Mouse (Mus musculus) CH12F3 (cell line): ENCODE measurements around the gene Slc35c2.

Experiments
- in situ Hi-C: fragments of 300-500 bp; cut with MboI; formaldehyde crosslinking; loops from 2 replicates; pipeline ENCODE4 v1.14.3; 2020; ENCODE audit warnings: low sequenced_read_pairs

The Slc35c2 gene

DNA sequence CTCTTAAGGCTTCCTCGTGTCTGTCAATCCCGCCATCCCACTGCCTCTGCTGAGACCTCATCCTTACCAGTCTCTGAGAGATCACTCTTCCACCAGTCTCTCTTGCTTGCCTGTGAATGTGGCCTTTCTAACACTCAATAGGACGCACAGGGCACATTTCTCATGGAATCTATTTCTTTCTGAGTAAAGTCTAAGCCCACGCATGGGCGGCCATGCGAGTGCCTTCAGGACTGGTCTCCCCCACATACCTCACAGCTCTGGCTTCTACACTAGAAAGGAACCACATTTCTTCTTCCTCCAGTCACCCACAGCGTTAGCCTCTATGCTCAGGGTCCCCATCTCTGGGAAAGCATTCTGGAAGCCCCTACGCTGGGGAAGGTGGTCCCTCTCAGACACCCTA is 26.5 kb upstream of the Slc35c2 start:
- in situ Hi-C loops: no loop called here

DNA sequence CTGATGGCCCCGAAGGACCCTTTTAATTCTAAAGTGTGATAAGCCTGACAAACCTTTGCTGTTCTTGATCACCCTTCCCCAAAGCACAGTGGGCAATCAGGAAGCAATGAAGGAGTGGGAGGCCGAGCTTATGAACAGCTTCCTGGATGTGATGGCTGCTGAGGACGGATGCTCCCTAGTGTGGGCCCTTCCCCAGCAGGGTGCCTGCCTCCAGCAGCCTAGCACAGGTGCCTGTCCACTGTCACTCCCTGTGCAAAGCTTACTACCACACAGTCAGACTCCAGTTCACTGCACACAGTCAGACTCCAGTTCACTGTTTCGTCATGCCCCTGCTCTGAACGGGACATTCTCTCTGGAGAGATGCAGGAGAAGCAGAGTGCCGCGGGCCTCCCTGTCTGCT is 24.7 kb upstream of the Slc35c2 start:
- in situ Hi-C loops: no loop called here

DNA sequence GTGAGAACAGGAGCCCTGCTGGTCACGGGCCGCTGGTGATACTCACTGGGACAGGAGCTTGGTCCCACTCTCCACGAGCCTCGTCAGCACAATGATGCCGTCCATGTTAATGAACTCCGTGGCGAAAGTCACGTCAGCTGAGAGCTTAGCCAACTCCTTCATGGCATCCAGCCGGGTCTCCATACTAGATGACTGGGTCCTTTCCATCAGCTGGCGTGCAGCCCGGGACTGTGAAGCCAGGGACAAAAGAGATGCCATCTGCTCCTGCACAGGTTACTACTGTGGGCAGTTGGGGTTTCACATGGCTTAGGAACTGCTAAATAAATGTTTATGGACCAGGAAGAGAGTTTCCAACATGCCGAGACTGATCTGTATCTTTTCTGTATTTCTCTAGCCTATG is 23.9 kb upstream of the Slc35c2 start:
- in situ Hi-C loops: no loop called here

DNA sequence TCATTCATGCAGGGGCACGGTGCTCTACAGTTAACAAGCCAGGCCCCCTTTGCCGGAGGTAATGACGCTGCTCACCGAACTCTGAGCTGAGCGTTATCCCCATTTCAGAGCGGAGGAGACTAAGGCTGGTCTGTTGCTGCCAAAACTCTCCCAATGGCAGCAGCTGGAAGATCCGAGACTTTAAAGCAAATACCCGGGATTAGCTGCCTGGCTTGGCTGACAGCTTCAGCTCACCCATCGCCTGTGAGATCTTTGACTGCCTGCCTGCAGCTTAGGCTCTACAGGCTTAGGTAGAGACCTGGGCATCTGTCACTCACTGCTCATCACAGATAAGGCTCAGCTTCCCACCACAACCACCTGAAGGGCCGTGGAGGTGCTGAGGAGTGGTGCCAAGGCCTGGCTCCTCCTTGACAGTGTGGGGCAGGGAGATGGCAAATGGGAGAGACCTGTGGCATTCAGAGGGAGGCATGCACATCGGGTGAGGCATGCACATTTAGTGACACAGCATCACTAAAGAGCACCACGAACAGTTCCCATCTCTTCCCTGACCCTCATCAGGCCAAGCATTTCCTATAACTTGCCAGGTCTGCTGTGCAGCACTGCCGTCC is 23.3 kb upstream of the Slc35c2 start:
- in situ Hi-C loops: no loop called here

DNA sequence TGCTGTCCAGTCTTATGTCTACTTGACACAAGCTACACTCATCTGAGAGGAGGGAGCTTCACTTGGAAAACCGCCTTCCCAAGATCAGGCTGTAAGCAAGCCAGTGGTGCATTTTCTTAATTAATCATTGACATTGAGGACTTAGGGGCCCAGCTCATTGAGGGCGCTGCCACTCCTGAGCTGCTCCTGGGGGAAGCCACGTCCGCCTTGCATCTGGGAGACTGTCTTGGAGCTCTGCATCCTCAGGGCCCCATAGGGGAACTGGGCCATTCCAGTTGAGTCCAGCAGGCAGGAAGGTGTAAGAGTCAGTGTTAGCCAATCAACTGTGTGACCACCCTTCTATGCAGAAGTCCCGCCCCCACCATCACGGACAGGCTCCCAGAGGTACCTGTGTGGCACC is 20.1 kb upstream of the Slc35c2 start:
- in situ Hi-C loops: no loop called here

DNA sequence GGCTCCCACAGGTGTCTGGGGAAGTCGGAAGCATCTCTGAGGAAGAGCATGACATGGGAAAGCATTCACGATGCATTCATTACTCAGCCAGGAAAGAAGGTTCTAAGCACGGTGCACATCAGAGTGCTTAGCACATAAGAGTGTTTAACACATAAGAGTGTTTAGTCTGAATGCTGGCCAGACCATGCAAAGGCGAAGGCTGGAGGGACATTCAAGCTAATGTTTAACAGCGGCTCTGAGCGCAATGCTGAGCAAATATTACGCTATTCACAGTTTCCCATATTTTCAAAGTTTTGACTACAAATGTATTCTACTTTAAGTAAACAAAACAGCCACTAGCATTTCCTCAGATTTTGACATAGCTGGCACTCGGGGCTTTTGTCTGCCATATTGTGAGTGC is 17.8 kb upstream of the Slc35c2 start:
- in situ Hi-C loops: no loop called here

DNA sequence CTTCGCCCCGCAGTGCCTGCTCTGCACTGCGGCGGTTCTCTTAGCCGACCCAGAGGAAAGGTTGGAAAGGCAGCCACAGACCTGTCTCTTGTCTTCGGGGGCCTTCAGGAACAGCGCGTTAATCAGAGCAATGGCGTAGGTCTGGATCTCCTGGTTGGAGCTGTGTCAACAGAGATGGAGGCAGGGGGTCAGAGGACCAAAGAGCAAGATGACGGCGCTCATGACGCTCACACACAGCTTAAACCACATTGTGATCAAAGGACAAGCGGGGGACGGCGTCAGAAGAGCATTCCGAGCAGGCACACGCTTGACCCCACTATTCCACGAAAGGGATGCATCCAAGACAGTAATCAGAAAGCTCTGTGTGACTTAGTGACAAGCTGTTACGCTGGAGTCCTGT is 17.1 kb upstream of the Slc35c2 start:
- in situ Hi-C loops: no loop called here

DNA sequence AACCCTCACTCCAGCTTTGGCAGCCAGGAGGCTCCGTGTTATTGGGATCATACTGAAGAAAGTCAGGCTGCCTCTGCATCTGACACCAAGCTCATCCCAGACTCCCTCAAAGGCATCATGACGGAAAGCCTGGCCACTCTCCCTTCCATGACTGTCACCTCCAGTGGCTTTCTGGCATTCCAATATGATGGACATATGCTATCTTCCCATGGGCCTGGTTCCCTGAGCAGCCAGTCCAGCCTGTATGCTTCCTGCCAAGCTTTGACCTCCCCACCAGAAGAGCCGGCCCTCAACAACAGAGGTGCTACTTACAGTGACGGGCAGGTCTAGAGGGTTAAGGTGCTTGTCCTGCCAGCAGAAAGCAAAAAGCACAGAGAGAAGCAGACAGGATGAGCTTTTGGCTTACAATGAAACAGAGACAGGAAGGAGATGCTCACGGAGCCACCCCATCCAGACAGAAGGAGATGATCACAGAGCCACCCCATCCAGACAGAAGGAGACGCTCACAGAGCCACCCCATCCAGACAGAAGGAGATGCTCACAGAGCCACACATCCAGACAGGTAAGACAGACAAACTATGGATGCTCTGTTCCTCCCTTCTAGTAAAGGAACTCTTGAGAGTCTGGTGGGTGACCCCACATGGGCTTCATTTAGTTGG is 15.8 kb upstream of the Slc35c2 start:
- in situ Hi-C loops: no loop called here

DNA sequence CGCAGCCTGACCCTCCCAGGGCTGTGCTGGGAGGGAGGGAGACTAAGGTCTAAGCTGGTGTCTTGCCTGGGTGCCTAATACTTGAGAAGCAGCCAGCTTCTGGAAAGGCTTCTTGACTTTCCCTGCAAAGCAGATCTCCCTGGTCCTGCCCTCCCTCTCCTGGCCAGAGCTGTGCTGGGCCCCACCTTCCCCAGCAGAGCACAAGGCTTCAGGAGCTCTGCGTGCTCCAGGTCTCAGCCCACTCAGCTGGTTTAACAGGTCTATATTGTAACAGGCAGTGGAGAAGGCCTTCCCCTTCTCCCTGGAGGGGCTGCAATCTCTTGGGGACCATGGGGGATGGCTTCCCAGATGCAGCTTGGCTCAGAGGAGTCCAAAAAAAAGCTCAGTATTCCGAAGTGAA is 13.7 kb upstream of the Slc35c2 start:
- in situ Hi-C loops: no loop called here

DNA sequence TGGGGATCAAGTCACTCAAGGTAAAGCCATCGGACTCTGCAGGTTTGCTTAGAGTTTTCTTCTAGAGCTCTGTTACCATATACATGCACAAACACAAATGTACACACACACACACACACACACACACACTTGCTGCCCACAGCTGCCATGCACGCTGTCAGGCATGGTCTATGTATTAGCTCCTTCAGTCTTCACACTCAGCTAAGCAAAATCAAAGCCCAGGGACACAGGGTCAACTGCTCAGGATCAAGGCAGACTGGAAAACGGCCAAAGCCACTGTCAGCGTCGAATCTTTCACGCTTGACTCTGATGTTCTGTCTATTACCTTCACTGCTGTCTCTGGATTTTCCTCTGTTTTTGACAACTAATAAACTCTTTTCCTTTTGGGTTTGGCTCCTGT is 13.2 kb upstream of the Slc35c2 start:
- in situ Hi-C loops: no loop called here

DNA sequence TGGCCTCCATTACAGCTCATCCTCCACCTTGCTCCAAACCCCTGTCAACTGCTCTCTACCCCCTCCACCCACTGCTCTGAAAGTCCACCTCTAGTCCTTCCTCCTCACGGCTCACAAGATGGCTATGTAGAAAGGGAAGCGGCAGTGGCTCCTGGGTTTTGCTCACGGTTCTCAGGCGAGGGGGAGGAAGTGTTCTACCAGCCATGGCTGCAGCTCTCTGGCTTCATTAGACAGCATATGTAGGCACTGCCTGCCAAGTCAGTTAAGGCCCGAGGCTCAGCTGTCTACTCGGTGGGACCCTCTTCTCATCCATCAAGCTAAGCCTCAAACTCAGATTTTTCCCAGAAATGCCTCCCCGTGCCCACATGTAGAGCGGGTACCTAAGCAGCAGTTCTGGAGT is 12.8 kb upstream of the Slc35c2 start:
- in situ Hi-C loops: no loop called here

DNA sequence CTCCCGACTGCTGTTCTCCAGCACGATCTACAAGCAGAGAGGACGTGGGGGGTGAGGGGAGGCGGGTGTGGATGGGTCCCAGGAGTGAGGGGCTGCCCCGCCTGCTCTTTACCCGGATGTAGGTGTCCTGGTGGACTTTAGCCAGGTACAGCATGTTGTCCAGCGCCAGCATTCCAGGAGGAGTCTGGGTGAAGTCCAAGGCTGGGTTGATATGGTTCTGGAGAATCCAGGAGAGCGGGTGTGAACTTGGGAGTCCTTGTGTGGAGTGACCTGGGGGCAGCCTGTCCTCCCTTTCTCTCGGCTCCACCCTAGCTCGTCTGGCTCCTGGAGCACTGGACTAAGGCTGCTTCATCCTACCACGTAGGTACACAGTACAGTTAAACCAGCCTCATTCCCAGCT is 9.8 kb upstream of the Slc35c2 start:
- in situ Hi-C loops: no loop called here

DNA sequence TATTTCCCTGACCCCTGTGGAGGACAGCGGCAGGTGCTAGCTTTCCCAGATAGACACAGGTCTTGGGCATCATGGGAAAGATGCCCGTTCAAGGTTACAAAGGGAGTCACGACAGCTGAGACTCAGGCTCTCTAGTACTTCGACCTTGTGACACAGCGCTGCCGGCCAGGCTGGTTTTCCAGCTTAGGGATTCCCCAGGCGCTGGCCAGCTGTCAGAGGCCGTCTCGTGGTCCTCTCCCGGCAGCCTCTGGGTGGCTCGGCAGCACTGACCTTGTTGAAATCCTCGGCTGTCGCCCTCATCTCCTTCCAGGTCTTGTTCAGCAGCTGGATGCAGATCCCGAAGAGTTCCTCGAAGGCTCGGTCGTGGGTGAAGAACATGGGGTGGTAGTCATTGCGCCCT is 8.9 kb upstream of the Slc35c2 start:
- in situ Hi-C loops: no loop called here

DNA sequence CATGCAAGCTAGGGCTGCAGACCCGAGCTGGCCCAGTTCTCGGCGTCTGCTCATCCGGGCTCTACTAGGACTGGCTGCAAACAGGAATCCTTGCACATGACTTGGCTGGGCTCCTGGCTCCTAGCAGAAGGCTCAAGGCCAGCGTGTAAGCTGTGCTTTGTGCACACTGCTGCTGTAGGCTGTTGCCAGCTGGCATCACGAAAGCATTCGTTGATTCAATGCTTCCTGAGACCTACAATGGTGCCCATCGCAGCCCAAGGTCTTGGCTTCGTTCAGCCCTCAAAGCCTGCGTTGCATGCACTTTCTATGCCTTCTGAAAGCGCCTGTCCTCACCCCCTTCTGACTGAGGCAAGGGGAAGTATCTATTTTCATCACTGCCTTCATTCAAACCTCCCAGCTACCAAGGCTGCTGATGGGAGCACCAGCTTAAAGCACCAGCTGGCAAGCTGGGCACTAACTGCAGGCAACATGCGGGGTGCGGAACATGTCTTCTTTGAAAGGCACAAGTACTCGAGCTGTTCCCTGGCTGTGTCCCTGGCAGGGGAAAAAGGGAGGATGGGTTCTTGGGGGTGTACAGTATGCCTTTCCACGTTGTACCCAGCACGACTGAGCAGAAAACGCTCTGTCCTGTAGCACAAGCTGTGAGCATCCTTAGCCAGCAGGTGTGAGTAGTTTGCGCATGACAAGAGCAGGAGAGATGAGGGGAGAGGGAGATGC is 804 bp upstream of the Slc35c2 start:
- in situ Hi-C loops: no loop called here

DNA sequence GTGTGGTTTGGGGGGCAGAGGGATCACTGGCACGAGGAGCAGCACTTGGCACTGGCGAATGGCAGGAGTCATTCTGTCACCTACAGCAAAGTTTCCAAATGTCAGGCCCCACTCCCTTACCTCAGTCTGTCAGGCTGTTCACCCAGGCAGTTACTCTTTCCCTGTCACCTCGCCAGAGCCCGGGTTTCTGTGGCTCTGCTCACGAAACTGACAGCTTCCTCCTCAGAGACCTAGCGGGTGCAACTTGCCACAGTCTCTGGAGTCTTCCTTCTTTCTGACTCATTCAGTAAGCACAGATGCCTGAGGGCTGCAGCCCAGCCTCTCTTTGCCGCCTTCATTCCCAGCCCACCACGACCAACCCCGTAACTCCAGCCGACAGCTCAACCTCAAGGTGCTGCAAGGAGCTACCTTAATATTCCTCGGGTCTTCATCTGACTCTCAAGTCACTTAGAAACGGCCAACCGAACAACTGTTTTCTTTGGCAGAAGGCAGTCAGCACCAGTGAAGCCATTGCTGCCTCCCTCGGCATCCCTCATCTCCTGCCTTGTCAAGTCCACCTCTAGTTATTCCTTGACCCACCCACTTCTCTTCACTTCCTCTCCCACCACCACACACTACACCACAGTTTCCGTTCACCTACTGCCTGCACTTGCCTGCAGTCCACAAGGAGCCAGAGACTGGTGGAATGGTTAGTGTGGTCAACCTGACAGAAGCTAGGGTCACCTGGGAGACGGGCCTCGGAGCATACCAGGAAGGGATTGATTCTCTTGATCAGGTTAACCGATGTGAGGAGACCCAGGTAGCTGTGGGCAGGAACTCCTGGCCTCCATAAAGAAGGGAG is 1.1 kb downstream of the Slc35c2 start:
- in situ Hi-C loops: no loop called here

DNA sequence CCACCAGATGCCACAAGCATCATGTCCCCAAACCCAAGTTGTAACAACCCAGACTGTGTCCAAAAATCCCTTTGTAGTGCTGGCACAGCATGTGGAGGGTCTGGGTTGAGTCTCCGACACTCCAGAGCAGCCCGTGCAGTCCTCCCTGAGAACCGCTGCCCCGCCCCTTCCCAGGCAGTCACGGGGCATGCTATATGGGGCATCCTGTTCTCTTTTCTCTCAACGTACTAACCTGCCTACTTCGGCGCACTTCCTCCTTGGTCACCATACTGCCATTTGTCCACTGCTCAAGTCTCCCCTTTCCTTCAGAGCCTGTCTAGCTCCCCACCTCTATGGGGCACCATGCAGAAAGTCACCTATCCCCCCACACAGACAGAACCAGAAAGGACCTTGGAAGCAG is 2.0 kb downstream of the Slc35c2 start:
- in situ Hi-C loops: no loop called here

DNA sequence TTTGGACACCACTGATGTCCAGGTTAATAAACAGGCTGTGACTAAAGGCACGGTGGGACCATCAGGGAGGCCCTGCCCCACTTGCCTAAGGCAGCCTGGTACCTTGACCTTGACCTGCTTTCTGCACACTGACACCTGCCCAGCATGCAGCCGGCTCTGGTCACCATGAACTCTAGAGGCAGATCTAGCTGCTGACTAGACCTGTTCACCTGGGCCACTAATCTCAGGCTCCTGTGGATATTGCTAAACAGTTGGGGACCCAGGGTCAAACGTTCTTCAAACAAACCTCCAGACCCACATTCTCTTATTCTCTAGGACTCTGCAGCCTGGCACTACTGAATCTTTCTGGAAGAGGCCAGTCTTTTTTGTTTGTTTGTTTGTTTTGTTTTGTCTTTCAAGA is 2.6 kb downstream of the Slc35c2 start:
- in situ Hi-C loops: no loop called here

DNA sequence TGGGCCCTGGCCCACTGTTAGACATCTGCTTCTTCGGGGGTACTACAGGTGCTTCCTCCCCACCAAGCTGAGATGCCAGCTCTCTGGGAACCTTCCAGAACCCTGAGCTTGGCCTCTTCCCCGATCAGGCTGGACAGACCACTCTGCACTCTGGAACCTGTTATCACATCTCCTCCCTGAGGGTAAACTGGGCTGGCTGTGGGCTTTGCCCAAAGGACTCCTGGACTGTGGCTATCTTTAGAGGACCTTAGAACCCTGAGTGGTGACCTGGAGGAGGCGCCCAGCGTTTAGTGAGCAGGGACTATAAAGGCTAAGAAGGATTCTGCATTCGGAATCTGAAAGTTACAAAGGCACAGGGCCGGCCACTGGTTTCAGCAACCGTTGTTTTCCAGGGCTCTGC is 3.3 kb downstream of the Slc35c2 start:
- in situ Hi-C loops: no loop called here

DNA sequence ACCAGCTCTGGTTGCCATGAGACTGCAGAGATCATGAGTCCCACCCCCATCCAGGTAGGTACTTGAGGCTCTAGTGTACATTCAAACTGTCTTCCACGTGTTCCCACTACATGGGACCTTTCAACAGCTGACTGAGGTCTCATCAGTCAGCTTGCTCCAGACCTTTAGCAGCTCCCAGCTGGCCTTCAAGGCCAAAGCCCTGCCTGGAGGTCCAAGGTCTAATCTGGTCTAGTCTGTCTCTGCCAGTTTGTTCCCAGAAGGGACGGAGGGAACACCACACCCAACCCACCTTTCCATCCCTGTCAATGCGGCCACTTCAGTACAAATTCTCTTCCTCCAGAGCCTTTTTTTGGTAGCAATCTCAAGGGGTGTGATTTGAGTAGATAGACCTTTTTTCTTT is 4.0 kb downstream of the Slc35c2 start:
- in situ Hi-C loops: no loop called here

DNA sequence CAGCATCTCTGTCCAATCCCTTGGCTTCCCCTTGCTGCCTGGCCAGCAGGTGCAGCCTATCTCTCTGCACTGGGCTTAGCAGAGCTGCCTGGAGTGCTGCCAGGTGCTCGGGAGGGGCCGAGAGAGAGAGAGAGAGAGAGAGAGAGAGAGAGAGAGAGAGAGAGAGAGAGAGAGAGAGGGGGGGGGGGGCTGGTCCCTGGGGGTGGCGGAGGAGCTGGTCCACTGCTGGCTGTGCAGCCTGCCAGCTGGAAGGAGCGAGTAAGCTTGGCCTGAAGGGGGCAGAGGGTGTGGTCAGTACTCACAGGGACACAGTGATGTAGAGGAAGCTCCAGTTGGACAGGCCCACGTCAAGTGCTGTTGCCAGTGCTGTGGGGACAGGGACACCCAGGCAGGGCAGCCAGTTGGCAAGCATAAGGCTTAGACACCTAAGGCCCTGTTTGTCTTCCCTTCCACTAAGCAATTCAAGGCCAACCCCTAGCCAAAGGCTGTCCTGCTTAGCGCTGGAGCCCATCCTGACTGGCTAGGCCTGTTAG is 5.8 kb downstream of the Slc35c2 start:
- in situ Hi-C loops: no loop called here

DNA sequence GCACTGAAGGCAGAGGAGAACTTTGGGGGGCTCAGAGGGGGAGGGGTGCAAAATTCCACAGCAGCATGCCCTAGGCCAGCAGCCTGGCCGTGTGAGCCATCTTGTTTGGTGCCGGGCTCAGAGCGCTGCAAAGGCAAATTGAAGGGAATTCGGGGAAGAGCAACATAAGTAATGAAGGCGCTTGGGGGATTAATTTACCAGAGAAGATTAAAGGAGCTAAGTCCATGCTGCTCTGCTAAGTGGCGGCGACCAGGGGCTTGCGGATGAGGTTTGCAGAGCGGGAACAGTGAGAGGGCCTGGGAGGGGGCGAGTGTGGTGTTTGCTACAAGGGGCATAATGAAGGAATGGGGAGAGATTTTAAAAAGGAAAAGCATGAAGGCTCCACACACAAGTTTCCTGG is 8.3 kb downstream of the Slc35c2 start:
- in situ Hi-C loops: no loop called here
